Mouse (Mus musculus) hindbrain, postnatal 0 days (tissue): ENCODE data around the gene Slc37a1. TPM values are rescaled to one million over a fixed set of nuclear protein-coding genes. Genes with fewer than 3 reads are reported as not detected.

ENCODE experiments used
- ATAC-seq: fragments of 200-750 bp; cut with Nextera tagmentation; 2 replicates; pipeline ENCODE4 v1.8.0; 2017; ENCODE audit warnings: mild to moderate bottlenecking, moderate TSS enrichment, moderate library complexity
- DNase-seq: peaks from one replicate; pipeline ENCODE4 v3.0.0-alpha.2; 2015; ENCODE audit warnings: low spot score
- H3K27ac ChIP-seq: fragments of 300-500 bp; sonication (generic); 2 replicates; pipeline ENCODE4 v1.5.1; 2014; ENCODE audit warnings: mild to moderate bottlenecking
- H3K27me3 ChIP-seq: fragments of 300-500 bp; sonication (generic); 2 replicates; pipeline ENCODE4 v1.6.1; 2014; ENCODE audit warnings: low read length, mixed read lengths; ENCODE audit not compliant: insufficient read depth
- H3K36me3 ChIP-seq: fragments of 300-500 bp; sonication (generic); 2 replicates; pipeline ENCODE4 v1.6.1; 2014; ENCODE audit warnings: low read length, mixed read lengths; ENCODE audit not compliant: insufficient read depth
- H3K4me1 ChIP-seq: fragments of 300-500 bp; sonication (generic); 2 replicates; pipeline ENCODE4 v1.6.1; 2014; ENCODE audit warnings: antibody characterized with exemption, low read length, mixed read lengths; ENCODE audit not compliant: insufficient read depth
- H3K4me2 ChIP-seq: fragments of 300-500 bp; sonication (generic); 2 replicates; pipeline ENCODE4 v1.6.1; 2014; ENCODE audit warnings: low read depth, mild to moderate bottlenecking, low read length, moderate library complexity, mixed read lengths
- H3K4me3 ChIP-seq: fragments of 300-500 bp; sonication (generic); 2 replicates; pipeline ENCODE4 v1.5.1; 2014; ENCODE audit warnings: low read length
- H3K9ac ChIP-seq: fragments of 300-500 bp; sonication (generic); replicated peaks from 2 replicates; pipeline ENCODE4 v1.6.1; 2014; ENCODE audit warnings: mild to moderate bottlenecking, low read length, moderate library complexity, mixed read lengths
- H3K9me3 ChIP-seq: fragments of 300-500 bp; sonication (generic); 2 replicates; pipeline ENCODE4 v1.6.1; 2016; ENCODE audit warnings: low read length, mixed read lengths
- CTCF ChIP-seq: IDR thresholded peaks from 2 replicates; pipeline ENCODE4 v1.5.1; 2016; ENCODE audit warnings: antibody characterized with exemption, control low read depth, low read depth
- WGBS: fragments of 180-500 bp; shearing (Covaris S2); extraction: QIAGEN DNeasy Blood & Tissue Kit; methylation state at CpG from one replicate; pipeline ENCODE4 v1.1.7; 2014; 5-methylcytosine and 5-hydroxymethylcytosine counted together
- polyA plus RNA-seq: library from polyadenylated mRNA; unstranded; fragments of >200 nt; fragmentation: Nextera tagmentation; extraction: Ambion mirVana; gene quantifications from 2 replicates; pipeline ENCODE4 v1.2.1, GENCODE M21; 2015
- total RNA-seq: library from RNA; depleted of rRNA; stranded (reverse); fragments of >200 nt; gene quantifications from 2 replicates; pipeline ENCODE4 v1.2.3, GENCODE M21; 2014

Gene Slc37a1
- total and polyA plus RNA-seq, 2 experiments from 2014 or later, result 5.7 to 10.7 TPM

DNA sequence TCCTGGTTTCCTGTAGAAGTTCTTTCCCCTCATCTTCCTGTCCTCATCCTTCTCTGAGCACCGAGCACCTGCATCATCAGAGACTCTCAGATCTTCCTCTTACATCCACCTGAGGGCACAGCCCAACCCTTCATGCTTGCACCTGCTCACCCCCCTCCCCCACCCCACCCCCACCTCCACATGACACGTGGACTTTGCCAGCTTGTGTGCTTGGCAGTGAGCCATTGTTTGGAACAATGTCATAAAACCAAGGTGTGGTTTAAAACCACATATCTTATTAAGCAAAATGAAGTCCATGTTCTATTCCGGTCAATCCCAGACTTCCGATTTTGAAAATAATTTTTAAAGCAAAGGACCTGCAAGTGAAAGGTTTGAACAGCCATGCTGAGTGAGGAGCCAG lies 35.9 kb downstream of the Slc37a1 start:
- no peak overlapping the region for H3K27ac ChIP-seq

DNA sequence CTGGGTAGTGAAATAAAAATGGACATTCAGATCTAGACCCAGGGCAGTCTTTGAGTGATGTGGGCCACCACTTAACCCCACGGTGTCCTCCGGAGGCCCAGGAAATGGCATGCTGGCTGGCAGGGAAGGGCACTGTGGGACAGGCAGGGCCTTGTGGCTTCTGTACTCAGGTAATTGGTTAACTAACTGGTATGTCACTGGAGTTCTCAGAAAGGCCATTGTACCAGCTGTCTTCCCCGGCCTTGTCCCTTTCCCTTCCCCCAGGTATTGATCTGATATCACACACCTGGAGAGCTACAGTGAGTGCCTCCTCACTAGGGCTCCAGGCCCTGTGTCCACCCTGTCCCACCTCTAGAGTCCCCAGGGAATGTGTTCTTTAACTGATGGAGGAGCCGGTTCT lies 36.8 kb downstream of the Slc37a1 start:
- Histone ChIP-seq H3K4me2 (no peak overlapping the region), H3K9me3 (no peaks in the 10 kb centered on the region), H3K27me3 (no peaks in the 10 kb centered on the region), H3K4me1 (no peaks in the 10 kb centered on the region), H3K27ac (no peak overlapping the region), H3K9ac (no peak overlapping the region), H3K4me3 (no peak overlapping the region), H3K36me3 (no peaks in the 10 kb centered on the region)
- 93% methylated on average over 4 of the region's 4 CpGs for WGBS
- no peak for DNase-seq
- TF ChIP-seq CTCF, result no peak
- no peak for ATAC-seq

More for the DNA sequence above, 35.9 kb downstream of the Slc37a1 start:
- TF ChIP-seq CTCF, result no peak
- Histone ChIP-seq H3K4me3 (no peak overlapping the region), H3K36me3 (no peaks in the 10 kb centered on the region), H3K27me3 (no peaks in the 10 kb centered on the region), H3K9ac (no peak overlapping the region), H3K9me3 (no peaks in the 10 kb centered on the region), H3K4me2 (no peak overlapping the region), H3K4me1 (no peaks in the 10 kb centered on the region)
- ATAC-seq (no peak), DNase-seq (no peak)
- 80% methylated on average over 4 of the region's 4 CpGs for WGBS

DNA sequence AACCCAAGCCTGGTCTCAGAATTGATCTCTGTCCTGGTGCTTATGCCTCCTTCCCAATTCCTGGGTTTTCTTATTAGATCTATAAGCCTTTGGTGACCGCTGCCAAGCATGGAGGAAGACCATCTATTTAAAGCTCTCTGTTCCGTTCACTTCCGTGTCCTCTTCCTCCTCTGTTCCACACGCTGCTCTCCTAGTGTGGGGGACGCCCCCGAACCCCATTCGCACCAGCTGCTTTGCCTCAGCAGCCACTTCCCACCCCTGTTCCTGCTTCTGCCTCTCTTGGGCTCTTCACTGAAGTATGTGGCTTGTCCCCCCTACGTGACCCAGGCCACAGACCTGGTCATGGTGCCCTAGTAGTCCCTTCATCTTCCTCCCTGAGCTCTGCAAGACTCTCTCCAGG lies 37.6 kb downstream of the Slc37a1 start:
- no peak overlapping the region for H3K9ac ChIP-seq
- 93% methylated on average over 8 of the region's 8 CpGs for WGBS
- no peak for DNase-seq
- H3K4me3 ChIP-seq, result no peak overlapping the region
- H3K9me3 ChIP-seq, result no peaks in the 10 kb centered on the region
- ATAC-seq, result no peak
- H3K27ac ChIP-seq, result no peak overlapping the region
- H3K36me3 ChIP-seq, result no peaks in the 10 kb centered on the region
- TF ChIP-seq CTCF, result no peak
- no peak overlapping the region for H3K4me2 ChIP-seq
- H3K27me3 ChIP-seq, result no peaks in the 10 kb centered on the region
- H3K4me1 ChIP-seq, result no peaks in the 10 kb centered on the region

DNA sequence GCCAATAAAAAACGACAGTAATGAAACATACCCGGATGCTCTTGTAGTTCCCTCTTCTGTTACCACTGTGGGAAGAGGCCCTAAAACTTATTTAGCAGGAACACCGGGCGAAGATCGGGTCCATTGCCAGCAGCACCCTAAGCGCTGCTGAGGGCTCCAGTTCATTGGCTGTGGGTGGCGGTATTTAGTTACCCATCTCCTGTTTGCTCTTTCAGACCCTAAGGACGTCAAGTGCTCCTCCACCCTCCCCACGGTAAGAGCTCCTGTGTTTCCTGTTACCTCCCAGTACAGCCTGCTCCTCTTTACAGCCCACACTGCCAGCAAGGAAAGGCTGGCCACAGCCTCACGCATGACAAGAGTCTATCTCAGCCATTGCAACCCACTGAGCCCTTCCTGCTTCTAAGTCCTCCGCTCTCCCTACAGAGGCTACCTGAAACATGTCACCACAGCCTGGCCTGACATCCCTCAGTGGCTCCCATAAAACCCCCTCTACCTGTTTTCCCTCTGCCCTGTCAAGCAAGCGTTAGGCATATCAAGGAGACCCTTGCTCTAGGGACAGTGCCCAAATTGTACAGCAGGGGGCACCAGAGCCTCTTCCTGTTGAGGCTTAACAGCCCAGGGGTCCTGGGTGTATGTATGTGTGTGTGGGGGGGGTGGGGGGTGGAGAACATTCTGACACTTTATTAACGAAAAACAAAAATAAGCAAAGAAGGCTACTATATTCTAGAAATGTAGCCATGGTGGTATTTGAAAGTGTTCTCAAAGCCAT lies 39.0 kb downstream of the Slc37a1 start:
- H3K9ac ChIP-seq, result no peak overlapping the region
- H3K27me3 ChIP-seq, result no peaks in the 10 kb centered on the region
- no peaks in the 10 kb centered on the region for H3K36me3 ChIP-seq
- H3K4me1 ChIP-seq, result no peaks in the 10 kb centered on the region
- ATAC-seq, result 0 out of 2 replicates have a peak, but pooled peaks have one; percentile 63
- WGBS, result 69% methylated on average over 13 of the region's 13 CpGs
- peak; percentile 80 for TF ChIP-seq CTCF
- H3K27ac ChIP-seq, result no peak overlapping the region
- peak; percentile 81 for DNase-seq
- no peak overlapping the region for H3K4me2 ChIP-seq
- no peaks in the 10 kb centered on the region for H3K9me3 ChIP-seq
- no peak overlapping the region for H3K4me3 ChIP-seq

DNA sequence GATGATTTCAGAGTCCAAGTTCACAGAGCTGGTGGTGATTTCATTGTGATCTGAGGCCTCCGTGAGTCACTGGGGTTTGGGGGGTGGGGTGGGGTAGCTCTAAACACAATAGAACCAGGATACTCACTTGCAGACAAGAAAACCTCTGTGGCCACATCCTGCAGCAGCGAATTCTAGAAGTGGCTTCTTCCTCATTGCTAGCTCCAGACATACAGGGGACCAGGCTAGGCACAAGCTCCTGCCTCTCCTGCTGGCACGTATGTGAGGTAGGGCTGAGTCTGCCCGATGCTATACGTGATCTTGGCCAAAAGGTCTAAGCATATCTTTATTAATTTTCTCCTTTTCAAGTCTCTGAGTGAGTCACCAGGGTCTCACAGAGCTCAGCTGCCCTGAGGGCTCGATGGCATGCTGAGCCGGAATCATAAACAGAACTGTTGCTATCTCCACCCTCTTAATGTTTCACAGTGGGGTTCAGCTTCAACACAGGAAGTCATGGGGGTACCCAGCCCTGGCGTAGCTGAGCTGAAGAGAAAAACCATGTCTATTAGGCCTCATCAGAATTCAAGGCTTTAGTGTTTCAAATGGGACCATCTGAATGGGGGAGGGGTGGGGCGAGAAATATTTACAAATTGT lies 39.7 kb downstream of the Slc37a1 start:
- no peak for ATAC-seq
- DNase-seq, result no peak
- H3K9ac ChIP-seq, result no peak overlapping the region
- H3K27ac ChIP-seq, result 0 out of 2 replicates have a peak overlapping the region, but pooled peaks have one; percentile 2
- H3K4me3 ChIP-seq, result no peak overlapping the region
- H3K27me3 ChIP-seq, result no peaks in the 10 kb centered on the region
- H3K4me2 ChIP-seq, result no peak overlapping the region
- no peaks in the 10 kb centered on the region for H3K36me3 ChIP-seq
- WGBS, result 28% methylated on average over 9 of the region's 9 CpGs
- TF ChIP-seq CTCF, result no peak
- no peaks in the 10 kb centered on the region for H3K9me3 ChIP-seq
- no peaks in the 10 kb centered on the region for H3K4me1 ChIP-seq

DNA sequence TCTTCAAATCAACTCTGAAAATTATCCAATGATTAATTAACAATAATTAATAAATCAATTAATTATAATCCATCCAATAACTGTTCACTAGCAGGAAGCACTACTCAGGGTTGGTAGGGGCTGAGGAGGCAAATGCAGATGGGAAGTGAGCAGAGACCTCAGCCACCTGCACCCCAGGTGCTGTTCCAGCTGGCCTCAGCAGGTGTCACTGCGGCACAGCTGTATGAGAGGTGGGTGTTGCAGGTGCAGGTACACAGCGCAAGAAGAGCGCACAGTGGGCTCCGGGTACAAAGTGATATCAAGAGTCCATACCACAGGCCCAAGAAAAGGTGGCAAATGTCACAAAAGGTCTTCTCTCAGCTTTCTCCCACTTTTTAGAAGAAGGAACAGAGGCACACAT lies 41.9 kb downstream of the Slc37a1 start:
- Histone ChIP-seq H3K9me3 (no peaks in the 10 kb centered on the region), H3K27me3 (no peaks in the 10 kb centered on the region), H3K36me3 (no peaks in the 10 kb centered on the region), H3K4me2 (no peak overlapping the region), H3K4me3 (no peak overlapping the region), H3K4me1 (no peaks in the 10 kb centered on the region), H3K9ac (no peak overlapping the region), H3K27ac (no peak overlapping the region)
- peak; percentile 55 for DNase-seq
- ATAC-seq, result no peak
- WGBS, result 79% methylated on average over 4 of the region's 4 CpGs
- peak; percentile 70 for TF ChIP-seq CTCF

DNA sequence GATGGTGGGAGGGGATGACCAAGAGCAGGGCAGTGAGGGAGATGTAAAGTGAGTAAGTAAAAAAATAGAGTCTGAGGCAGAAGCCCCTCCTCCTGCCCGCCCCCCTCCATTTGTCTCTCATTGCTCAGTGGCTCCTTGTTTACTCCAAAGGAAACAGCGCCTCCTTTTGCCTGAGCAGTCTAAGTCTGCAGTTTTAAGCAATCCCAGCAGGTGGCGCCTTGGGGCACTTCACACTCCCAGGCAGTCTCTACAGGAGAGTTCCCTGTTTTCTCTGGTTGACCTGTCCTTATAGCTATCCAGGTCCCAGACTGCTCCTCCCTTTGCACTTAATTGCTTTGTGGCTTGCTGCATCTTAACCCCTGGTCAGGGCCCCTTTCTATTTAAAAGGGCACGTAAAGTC lies 44.0 kb downstream of the Slc37a1 start:
- peak; percentile 91 for TF ChIP-seq CTCF
- peak; percentile 84 for DNase-seq
- 32% methylated on average over 4 of the region's 4 CpGs for WGBS

More for the DNA sequence above, 44.0 kb downstream of the Slc37a1 start:
- peak; percentile 51; the same call in 1 of the 2 replicates for ATAC-seq
- H3K27ac ChIP-seq, result no peak overlapping the region
- peaks cover under 1% of the 10 kb centered on the region; the same call in 1 of the 2 replicates for H3K4me1 ChIP-seq
- H3K36me3 ChIP-seq, result no peaks in the 10 kb centered on the region
- H3K4me2 ChIP-seq, result no peak overlapping the region
- no peaks in the 10 kb centered on the region for H3K9me3 ChIP-seq
- H3K27me3 ChIP-seq, result no peaks in the 10 kb centered on the region
- no peak overlapping the region for H3K9ac ChIP-seq
- H3K4me3 ChIP-seq, result no peak overlapping the region
